Mouse (Mus musculus): ENCODE results near the gene Cnpy1. TPM values are rescaled to one million over a fixed set of nuclear protein-coding genes. Genes with fewer than 3 reads are reported as not detected.

Gene Cnpy1
- polyA plus RNA-seq, 1 experiment from 2014 or later = not detected

- Histone ChIP-seq H3K4me3 (ENCODE audit: inconsistent target) (no peak overlapping the region), H3K27ac (no peak overlapping the region), H3K79me2 (ENCODE audit: inconsistent target) (no peaks in the 10 kb centered on the region), H3K36me3 (ENCODE audit: inconsistent target) (no peaks in the 10 kb centered on the region)
- WGBS (ENCODE audit: missing documents) = 91% methylated on average over 4 of the region's 4 CpGs
Observed at GRCm38 (mm10) chr5:28257816-28258215, 12.2 kb upstream of the Cnpy1 start.

DNA sequence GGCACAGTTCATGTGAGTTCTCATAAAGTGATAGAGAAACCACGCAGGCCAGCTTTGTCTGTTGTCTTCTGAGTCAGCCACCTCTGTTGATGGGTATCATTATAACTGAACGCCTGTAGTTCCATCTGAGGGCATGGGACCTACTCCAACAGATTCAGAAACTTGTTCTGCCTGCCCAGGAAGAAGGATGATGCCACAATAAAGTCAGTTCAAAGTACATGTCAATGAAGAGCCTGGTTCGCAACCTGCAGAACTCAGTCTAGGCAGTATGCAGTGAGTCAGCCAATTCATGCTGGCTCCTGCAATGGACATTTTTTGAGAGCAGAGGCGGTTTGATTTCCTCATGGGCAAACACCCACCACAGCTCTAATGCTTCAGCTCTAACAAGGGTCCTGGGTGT lies 7.4 kb upstream of the Cnpy1 start:
- Histone ChIP-seq H3K27ac (no peak overlapping the region), H3K36me3 (ENCODE audit: inconsistent target) (no peaks in the 10 kb centered on the region), H3K79me2 (ENCODE audit: inconsistent target) (no peaks in the 10 kb centered on the region), H3K4me3 (ENCODE audit: inconsistent target) (no peak overlapping the region)
- 86% methylated on average over 4 of the region's 4 CpGs for WGBS (ENCODE audit: missing documents)

GRCm38 (mm10) chr5:28252260-28252659 lies 6.7 kb upstream of the Cnpy1 start:
- Histone ChIP-seq H3K79me2 (ENCODE audit: inconsistent target) (no peaks in the 10 kb centered on the region), H3K36me3 (ENCODE audit: inconsistent target) (no peaks in the 10 kb centered on the region), H3K27ac (no peak overlapping the region), H3K4me3 (ENCODE audit: inconsistent target) (no peak overlapping the region)
- 90% methylated on average over 4 of the region's 4 CpGs for WGBS (ENCODE audit: missing documents)

- Histone ChIP-seq H3K4me3 (ENCODE audit: inconsistent target) (no peak overlapping the region), H3K79me2 (ENCODE audit: inconsistent target) (no peaks in the 10 kb centered on the region), H3K36me3 (ENCODE audit: inconsistent target) (no peaks in the 10 kb centered on the region), H3K27ac (no peak overlapping the region)
- WGBS (ENCODE audit: missing documents) = 80% methylated on average over 4 of the region's 4 CpGs
Observed at GRCm38 (mm10) chr5:28251211-28251764, 5.7 kb upstream of the Cnpy1 start.

- WGBS (ENCODE audit: missing documents) = 74% methylated on average over 2 of the region's 2 CpGs
- H3K36me3 ChIP-seq (ENCODE audit: inconsistent target) = no peaks in the 10 kb centered on the region
- H3K4me3 ChIP-seq (ENCODE audit: inconsistent target) = no peak overlapping the region
- no peak overlapping the region for H3K27ac ChIP-seq
- no peaks in the 10 kb centered on the region for H3K79me2 ChIP-seq (ENCODE audit: inconsistent target)
Observed at GRCm38 (mm10) chr5:28250479-28250878, 4.9 kb upstream of the Cnpy1 start.

DNA sequence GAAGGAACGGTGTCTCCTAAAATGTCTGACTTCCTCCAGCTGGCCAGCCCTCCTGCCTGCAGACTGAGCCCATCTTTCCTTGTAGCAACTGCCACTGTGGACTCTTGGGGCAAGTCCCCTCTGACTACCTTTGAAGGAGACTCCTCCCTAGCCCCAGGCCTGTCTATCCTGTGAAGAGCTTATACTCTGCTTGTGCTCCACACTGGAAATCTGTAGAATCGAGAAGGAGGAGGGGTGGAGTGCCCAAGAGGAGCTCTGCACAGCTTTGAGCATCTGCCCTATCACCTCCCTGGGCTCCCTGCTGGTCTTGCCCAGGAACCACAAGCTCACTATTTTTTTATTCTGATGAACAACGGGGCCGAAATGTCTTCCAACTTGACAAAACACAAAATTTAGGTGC lies 485 bp downstream of the Cnpy1 start:
- no peak overlapping the region for H3K4me3 ChIP-seq (ENCODE audit: inconsistent target)
- no peaks in the 10 kb centered on the region for H3K79me2 ChIP-seq (ENCODE audit: inconsistent target)
- no peaks in the 10 kb centered on the region for H3K36me3 ChIP-seq (ENCODE audit: inconsistent target)
- 61% methylated on average over 4 of the region's 4 CpGs for WGBS (ENCODE audit: missing documents)
- no peak overlapping the region for H3K27ac ChIP-seq

GRCm38 (mm10) chr5:28243501-28244177 lies 2.0 kb downstream of the Cnpy1 start:
- WGBS (ENCODE audit: missing documents) = 34% methylated on average over 8 of the region's 8 CpGs
- no peak overlapping the region for H3K4me3 ChIP-seq (ENCODE audit: inconsistent target)

GRCm38 (mm10) chr5:28241423-28241822 lies 4.2 kb downstream of the Cnpy1 start:
- Histone ChIP-seq H3K36me3 (ENCODE audit: inconsistent target) (no peaks in the 10 kb centered on the region), H3K27ac (no peak overlapping the region), H3K79me2 (ENCODE audit: inconsistent target) (no peaks in the 10 kb centered on the region), H3K4me3 (ENCODE audit: inconsistent target) (no peak overlapping the region)
- WGBS (ENCODE audit: missing documents) = 95% methylated on average over 4 of the region's 4 CpGs

More at GRCm38 (mm10) chr5:28243501-28244177, 2.0 kb downstream of the Cnpy1 start:
- H3K79me2 ChIP-seq (ENCODE audit: inconsistent target) = no peaks in the 10 kb centered on the region
- no peaks in the 10 kb centered on the region for H3K36me3 ChIP-seq (ENCODE audit: inconsistent target)
- H3K27ac ChIP-seq = no peak overlapping the region

GRCm38 (mm10) chr5:28239829-28240228 lies 5.8 kb downstream of the Cnpy1 start:
- H3K36me3 ChIP-seq (ENCODE audit: inconsistent target) = no peaks in the 10 kb centered on the region
- no peaks in the 10 kb centered on the region for H3K79me2 ChIP-seq (ENCODE audit: inconsistent target)
- no peak overlapping the region for H3K4me3 ChIP-seq (ENCODE audit: inconsistent target)
- WGBS (ENCODE audit: missing documents) = 86% methylated on average over 5 of the region's 5 CpGs
- H3K27ac ChIP-seq = no peak overlapping the region

DNA sequence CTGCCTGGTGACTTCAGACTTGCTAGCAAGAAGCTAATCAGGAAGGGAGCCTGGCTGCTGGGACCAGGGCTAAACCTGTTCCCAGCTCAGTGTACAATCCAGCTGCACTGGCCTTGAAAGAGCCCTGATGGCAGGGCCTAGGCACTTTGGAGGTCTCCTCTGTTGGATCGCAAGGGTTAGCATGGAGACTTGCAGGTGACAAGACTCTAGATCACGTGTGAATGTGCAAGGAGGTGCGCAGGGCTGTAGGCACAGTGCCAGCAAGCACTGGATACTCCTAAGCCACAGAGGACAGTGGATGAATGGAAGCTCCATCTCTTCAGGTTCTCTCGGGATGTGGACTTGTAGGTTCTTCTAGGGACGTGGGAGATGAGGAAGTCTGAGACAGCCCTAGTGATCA lies 6.7 kb downstream of the Cnpy1 start:
- Histone ChIP-seq H3K79me2 (ENCODE audit: inconsistent target) (no peaks in the 10 kb centered on the region), H3K4me3 (ENCODE audit: inconsistent target) (no peak overlapping the region), H3K27ac (no peak overlapping the region), H3K36me3 (ENCODE audit: inconsistent target) (no peaks in the 10 kb centered on the region)
- WGBS (ENCODE audit: missing documents) = 86% methylated on average over 5 of the region's 5 CpGs

GRCm38 (mm10) chr5:28238152-28238551 lies 7.5 kb downstream of the Cnpy1 start:
- no peak overlapping the region for H3K4me3 ChIP-seq (ENCODE audit: inconsistent target)
- WGBS (ENCODE audit: missing documents) = 59% methylated on average over 4 of the region's 4 CpGs
- H3K79me2 ChIP-seq (ENCODE audit: inconsistent target) = no peaks in the 10 kb centered on the region
- H3K36me3 ChIP-seq (ENCODE audit: inconsistent target) = no peaks in the 10 kb centered on the region
- H3K27ac ChIP-seq = no peak overlapping the region

DNA sequence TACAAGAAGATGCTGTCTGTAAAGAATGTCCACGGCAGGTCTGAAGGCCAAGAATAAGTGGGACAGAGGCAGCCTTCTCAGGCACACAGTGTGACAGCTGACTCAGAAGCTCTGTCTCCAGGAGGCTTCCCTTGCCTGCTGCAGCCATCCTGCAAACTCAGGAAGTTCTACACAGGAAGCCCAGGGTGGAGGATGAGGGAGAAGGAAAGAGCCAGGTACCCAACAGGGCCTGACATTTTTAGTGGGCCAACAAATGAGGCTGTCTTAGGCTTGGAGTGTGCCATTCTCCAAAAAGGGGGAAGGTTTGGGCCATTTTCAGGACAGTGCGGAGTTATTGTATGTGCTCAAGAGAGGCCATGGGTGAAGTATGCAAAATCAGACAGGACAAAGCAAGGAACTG lies 7.9 kb downstream of the Cnpy1 start:
- Histone ChIP-seq H3K79me2 (ENCODE audit: inconsistent target) (no peaks in the 10 kb centered on the region), H3K4me3 (ENCODE audit: inconsistent target) (no peak overlapping the region), H3K36me3 (ENCODE audit: inconsistent target) (no peaks in the 10 kb centered on the region), H3K27ac (no peak overlapping the region)
- 100% methylated on average over 2 of the region's 2 CpGs for WGBS (ENCODE audit: missing documents)

GRCm38 (mm10) chr5:28237055-28237454 lies 8.6 kb downstream of the Cnpy1 start:
- 47% methylated on average over 3 of the region's 4 CpGs for whole genome bisulfite sequencing (ENCODE audit: missing documents)
- H3K36me3 ChIP-seq (ENCODE audit: inconsistent target) = no peaks in the 10 kb centered on the region
- no peak overlapping the region for H3K27ac ChIP-seq
- H3K4me3 ChIP-seq (ENCODE audit: inconsistent target) = no peak overlapping the region
- no peaks in the 10 kb centered on the region for H3K79me2 ChIP-seq (ENCODE audit: inconsistent target)

GRCm38 (mm10) chr5:28236098-28236497 lies 9.5 kb downstream of the Cnpy1 start:
- H3K36me3 ChIP-seq (ENCODE audit: inconsistent target) = no peaks in the 10 kb centered on the region
- 78% methylated on average over 6 of the region's 6 CpGs for WGBS (ENCODE audit: missing documents)
- no peaks in the 10 kb centered on the region for H3K79me2 ChIP-seq (ENCODE audit: inconsistent target)
- no peak overlapping the region for H3K27ac ChIP-seq
- no peak overlapping the region for H3K4me3 ChIP-seq (ENCODE audit: inconsistent target)

DNA sequence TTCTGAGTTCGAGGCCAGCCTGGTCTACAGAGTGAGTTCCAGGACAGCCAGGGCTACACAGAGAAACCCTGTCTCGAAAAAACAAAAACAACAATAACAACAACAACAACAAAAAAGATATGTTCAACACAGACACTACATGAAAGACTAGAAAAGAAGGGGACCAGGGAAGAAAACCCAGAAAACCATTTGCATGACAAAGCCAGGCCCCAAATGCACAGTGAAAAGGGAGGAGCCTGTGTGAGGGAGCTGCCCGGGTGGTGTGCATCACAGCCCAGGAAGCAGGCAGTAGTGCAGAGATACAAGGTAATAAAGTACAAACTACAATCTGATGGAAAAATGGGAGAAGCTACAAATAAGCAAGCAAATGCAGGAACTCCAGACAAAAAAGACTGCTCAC lies 13.5 kb downstream of the Cnpy1 start:
- 63% methylated on average over 2 of the region's 3 CpGs for WGBS (ENCODE audit: missing documents)
- H3K36me3 ChIP-seq (ENCODE audit: inconsistent target) = no peaks in the 10 kb centered on the region
- no peaks in the 10 kb centered on the region for H3K79me2 ChIP-seq (ENCODE audit: inconsistent target)
- H3K4me3 ChIP-seq (ENCODE audit: inconsistent target) = no peak overlapping the region
- no peak overlapping the region for H3K27ac ChIP-seq

DNA sequence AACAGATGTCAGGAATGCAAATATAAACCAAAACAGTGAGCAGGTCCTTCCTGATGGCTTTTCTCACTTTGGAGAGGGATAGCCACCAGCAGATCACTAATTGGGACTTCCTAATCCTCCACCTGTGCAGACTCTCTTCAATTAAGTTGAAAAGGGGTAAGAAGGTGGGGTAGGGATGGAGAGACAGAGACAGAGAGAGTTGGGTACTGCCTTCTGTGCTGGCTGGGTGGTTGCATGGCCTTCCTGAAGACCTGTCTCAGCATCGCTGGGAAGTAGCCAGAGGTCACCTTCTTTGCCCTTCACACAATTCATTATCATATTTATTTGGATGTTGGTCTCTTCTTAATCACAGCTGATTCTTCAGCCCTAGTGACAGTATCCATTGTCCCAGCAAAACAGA lies 26.0 kb downstream of the Cnpy1 start:
- WGBS (ENCODE audit: missing documents) = 100% methylated on average over 1 of the region's 1 CpGs
- no peak overlapping the region for H3K4me3 ChIP-seq (ENCODE audit: inconsistent target)

More for the DNA sequence above, 26.0 kb downstream of the Cnpy1 start:
- Histone ChIP-seq H3K79me2 (ENCODE audit: inconsistent target) (no peaks in the 10 kb centered on the region), H3K36me3 (ENCODE audit: inconsistent target) (no peaks in the 10 kb centered on the region), H3K27ac (no peak overlapping the region)

Measured in macrophage (primary cell).